8 mouse cellular contexts compared by ENCODE assay signal in the genomic region with DNA sequence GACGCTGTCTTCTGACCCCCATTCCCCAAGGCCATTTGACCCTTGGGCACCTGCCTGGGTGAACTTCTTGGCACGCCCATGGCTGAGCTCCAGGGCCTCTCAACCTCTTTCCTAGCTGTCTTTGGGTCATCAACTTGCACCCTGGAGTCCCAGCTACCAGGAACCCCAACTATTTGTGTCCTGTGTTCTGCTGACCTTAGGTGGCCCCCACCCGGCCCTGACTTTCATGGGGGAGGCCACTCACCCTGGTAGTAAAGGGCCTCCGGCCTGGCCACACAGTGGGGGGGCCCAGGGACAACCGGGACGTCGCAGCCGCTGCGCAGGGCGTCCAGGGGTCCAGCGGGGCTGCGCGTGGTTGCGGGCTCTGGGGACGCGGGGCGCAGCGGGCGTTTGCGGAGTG. TPM values are rescaled to one million over a fixed set of nuclear protein-coding genes. Genes with fewer than 3 reads are reported as not detected.
DNase-seq lines count a peak whose midpoint lies in the region; ATAC-seq and TF ChIP-seq lines count a peak whose summit lies in the region.

No protein-coding gene starts in this region.

- 7% methylated on average over 20 of the region's 20 CpGs for WGBS in heart, embryonic 10.5 days
- 6% methylated on average over 20 of the region's 20 CpGs for WGBS in forebrain, embryonic 15.5 days
- WGBS in liver, embryonic 14.5 days (ENCODE audit: insufficient replicate concordance), result 6% methylated on average over 20 of the region's 20 CpGs

- no peaks in the 10 kb centered on the region for H3K36me3 ChIP-seq in heart, embryonic 10.5 days
- H3K36me3 ChIP-seq in E14TG2a.4 (ENCODE audit: insufficient read depth, low read length), result peaks cover 30% of the 10 kb centered on the region
- H3K36me3 ChIP-seq in forebrain, embryonic 15.5 days, result no peaks in the 10 kb centered on the region
- no peaks in the 10 kb centered on the region for H3K36me3 ChIP-seq in liver, embryonic 14.5 days (replicated peaks; ENCODE audit: control insufficient read depth, insufficient read depth, low read depth)

- ATAC-seq in forebrain, embryonic 15.5 days (replicated peaks), result no peak
- no peak for ATAC-seq in liver, embryonic 14.5 days (ENCODE audit: insufficient read depth)

- H3K27ac ChIP-seq in heart, embryonic 10.5 days, result peak overlapping the region; percentile 87
- no peak overlapping the region for H3K27ac ChIP-seq in forebrain, embryonic 15.5 days (replicated peaks)
- no peak overlapping the region for H3K27ac ChIP-seq in liver, embryonic 14.5 days

- peaks cover 40% of the 10 kb centered on the region for H3K4me1 ChIP-seq in heart, embryonic 10.5 days
- peaks cover 82% of the 10 kb centered on the region for H3K4me1 ChIP-seq in E14TG2a.4 (replicated peaks; ENCODE audit: low read depth, low read length)
- peaks cover 11% of the 10 kb centered on the region for H3K4me1 ChIP-seq in forebrain, embryonic 15.5 days
- peaks cover 0 to 28% of the 10 kb centered on the region in 2 experiments; a peak in 2 of 4 replicates for H3K4me1 ChIP-seq in liver, embryonic 14.5 days (replicated peaks; ENCODE audit: control insufficient read depth in 2 of 2, insufficient read depth in 2 of 2, low read length in 1 of 2)

- H3K4me2 ChIP-seq in forebrain, embryonic 15.5 days (replicated peaks), result peak overlapping the region; percentile 39
- H3K4me2 ChIP-seq in liver, embryonic 14.5 days (ENCODE audit: low read depth), result peak overlapping the region; percentile 62

- H3K9me3 ChIP-seq in heart, embryonic 10.5 days, result no peaks in the 10 kb centered on the region
- H3K9me3 ChIP-seq in E14TG2a.4 (ENCODE audit: low read length), result no peaks in the 10 kb centered on the region
- 0 out of 2 replicates have a peak, but pooled peaks cover 3% of the 10 kb centered on the region for H3K9me3 ChIP-seq in forebrain, embryonic 15.5 days
- H3K9me3 ChIP-seq in liver, embryonic 14.5 days (ENCODE audit: control insufficient read depth, low read length), result no peaks in the 10 kb centered on the region

- TF ChIP-seq CTCF in E14TG2a.4 (conservative IDR thresholded peaks at IDR 0.05; ENCODE audit: low read length), result no peak
- no peak for TF ChIP-seq CTCF in liver, embryonic 14.5 days (IDR thresholded peaks at IDR 0.05; ENCODE audit: low read depth)

- H3K9ac ChIP-seq in forebrain, embryonic 15.5 days (replicated peaks), result no peak overlapping the region
- H3K9ac ChIP-seq in liver, embryonic 14.5 days (replicated peaks), result no peak overlapping the region; the same call in 1 of the 2 replicates

- H3K27me3 ChIP-seq in heart, embryonic 10.5 days (ENCODE audit: insufficient read depth, poor library complexity, severe bottlenecking), result peaks cover 74% of the 10 kb centered on the region
- H3K27me3 ChIP-seq in E14TG2a.4 (ENCODE audit: insufficient read depth, low read length), result no peaks in the 10 kb centered on the region
- peaks cover 54% of the 10 kb centered on the region for H3K27me3 ChIP-seq in forebrain, embryonic 15.5 days
- peaks cover 19% of the 10 kb centered on the region for H3K27me3 ChIP-seq in liver, embryonic 14.5 days (ENCODE audit: control insufficient read depth, insufficient read depth, low read length)

- TF ChIP-seq EP300 in liver, embryonic 14.5 days (IDR thresholded peaks at IDR 0.05; ENCODE audit: low read depth), result no peak

- H3K4me3 ChIP-seq in heart, embryonic 10.5 days, result peak overlapping the region; percentile 64
- H3K4me3 ChIP-seq in E14TG2a.4 (replicated peaks; ENCODE audit: low read length), result peak overlapping the region; percentile 88
- H3K4me3 ChIP-seq in forebrain, embryonic 15.5 days, result peak overlapping the region; percentile 28
- peak overlapping the region; percentile 39 to 53 for H3K4me3 ChIP-seq in liver, embryonic 14.5 days (ENCODE audit: insufficient read depth in 1 of 2, low read depth in 2 of 2, low read length in 2 of 2)

- DNase-seq in heart, embryonic 10.5 days (ENCODE audit: low spot score), result no peak
- no peak for DNase-seq in heart, adult 9 months (ENCODE audit: low spot score in 2 of 2)
- DNase-seq in liver, embryonic 14.5 days (ENCODE audit: low read depth in 3 of 3, low spot score in 3 of 3), result no peak
- no peak for DNase-seq in cerebellum, adult 9-11 months
- no peak for DNase-seq in cerebellum, adult 11-12 months
- no peak for DNase-seq in frontal cortex, postnatal 36 days (ENCODE audit: low spot score in 2 of 2)

RNA-seq across cellular contexts. Expression of gene Bcl3, which starts 0.4 kb away (rescaled TPM):
- polyA plus RNA-seq in heart, embryonic 10.5 days (2016; fragmentation: Nextera tagmentation; extraction: Ambion mirVana), result 1.3 and 2.7 TPM in 2 replicates
- 1.0 and 1.3 TPM in 2 replicates for polyA plus RNA-seq in forebrain, embryonic 15.5 days (2015; fragmentation: Nextera tagmentation; extraction: Ambion mirVana)
- 2.7 and 3.1 TPM in 2 replicates for polyA plus RNA-seq in liver, embryonic 14.5 days (2012; rRNA removed)
- 3.5 and 3.8 TPM in 2 replicates for polyA plus RNA-seq in liver, embryonic 14.5 days (2014; fragmentation: Nextera tagmentation; extraction: Ambion mirVana)

RNA-seq across cellular contexts. Expression of gene Cblc, which starts 25.6 kb away (rescaled TPM):
- polyA plus RNA-seq in heart, embryonic 10.5 days (2016; fragmentation: Nextera tagmentation; extraction: Ambion mirVana), result 1.1 and 1.2 TPM in 2 replicates
- polyA plus RNA-seq in forebrain, embryonic 15.5 days (2015; fragmentation: Nextera tagmentation; extraction: Ambion mirVana), result not detected in 2 replicates
- 0.95 and 1.2 TPM in 2 replicates for polyA plus RNA-seq in liver, embryonic 14.5 days (2012; rRNA removed)
- 1.1 and 1.3 TPM in 2 replicates for polyA plus RNA-seq in liver, embryonic 14.5 days (2014; fragmentation: Nextera tagmentation; extraction: Ambion mirVana)

RNA-seq across cellular contexts. Expression of gene Gm19345, which starts 29.6 kb away (rescaled TPM):
- not detected in 2 replicates for polyA plus RNA-seq in heart, embryonic 10.5 days (2016; fragmentation: Nextera tagmentation; extraction: Ambion mirVana)
- polyA plus RNA-seq in forebrain, embryonic 15.5 days (2015; fragmentation: Nextera tagmentation; extraction: Ambion mirVana), result 7.6 and 8.4 TPM in 2 replicates
- polyA plus RNA-seq in liver, embryonic 14.5 days (2012; rRNA removed), result not detected in 2 replicates
- not detected in 2 replicates for polyA plus RNA-seq in liver, embryonic 14.5 days (2014; fragmentation: Nextera tagmentation; extraction: Ambion mirVana)

RNA-seq across cellular contexts. Expression of gene Ceacam16, which starts 38.9 kb away (rescaled TPM):
- polyA plus RNA-seq in heart, embryonic 10.5 days (2016; fragmentation: Nextera tagmentation; extraction: Ambion mirVana), result 0.09 TPM in 1 of 2 replicates, not detected in the other
- 0.43 and 0.50 TPM in 2 replicates for polyA plus RNA-seq in forebrain, embryonic 15.5 days (2015; fragmentation: Nextera tagmentation; extraction: Ambion mirVana)
- polyA plus RNA-seq in liver, embryonic 14.5 days (2012; rRNA removed), result 0.04 TPM in 1 of 2 replicates, not detected in the other
- polyA plus RNA-seq in liver, embryonic 14.5 days (2014; fragmentation: Nextera tagmentation; extraction: Ambion mirVana), result 0.08 TPM in 1 of 2 replicates, not detected in the other

RNA-seq across cellular contexts. Expression of gene Bcam, which starts 51.4 kb away (rescaled TPM):
- 140 and 193 TPM in 2 replicates for polyA plus RNA-seq in heart, embryonic 10.5 days (2016; fragmentation: Nextera tagmentation; extraction: Ambion mirVana)
- 6.8 TPM in 2 replicates for polyA plus RNA-seq in forebrain, embryonic 15.5 days (2015; fragmentation: Nextera tagmentation; extraction: Ambion mirVana)
- 6.3 and 7.6 TPM in 2 replicates for polyA plus RNA-seq in liver, embryonic 14.5 days (2012; rRNA removed)
- polyA plus RNA-seq in liver, embryonic 14.5 days (2014; fragmentation: Nextera tagmentation; extraction: Ambion mirVana), result 4.9 and 6.6 TPM in 2 replicates

Comparison
In these comparisons a context has a peak if more than half of its experiments do, and no peak if none do; other contexts are left out.
1. H3K4me3 ChIP-seq: peak in every context shown above with its lines; median percentile 88 in E14TG2a.4; 64 in heart, embryonic 10.5 days; 46 in liver, embryonic 14.5 days; 28 in forebrain, embryonic 15.5 days.